Mouse (Mus musculus) ES-E14 (cell line): ENCODE measurements at regions not wholly inside any gene's neighbourhood (a gene's known extent, or its start where the extent isn't known, plus 50 kb on each side); places are given as distances from the start of the nearest gene placed in this dataset.

Experiments used
- CHD2 ChIP-seq: IDR thresholded peaks from 2 replicates; pipeline ENCODE4 v1.6.1; 2014; ENCODE audit warnings: mild to moderate bottlenecking, low read depth, low read length, inconsistent platforms
- HCFC1 ChIP-seq: IDR thresholded peaks from 2 replicates; pipeline ENCODE4 v1.6.1; 2012; ENCODE audit warnings: low read length, inconsistent platforms, borderline replicate concordance; ENCODE audit not compliant: insufficient read depth
- MAFK ChIP-seq: IDR thresholded peaks from 2 replicates; pipeline ENCODE4 v1.6.1; 2014; ENCODE audit warnings: mild to moderate bottlenecking, low read depth, low read length, inconsistent platforms; ENCODE audit not compliant: insufficient read depth
- ZC3H11A ChIP-seq: IDR thresholded peaks from 2 replicates; pipeline ENCODE4 v1.6.1; 2012; ENCODE audit warnings: low read depth, mild to moderate bottlenecking, inconsistent platforms, low read length, borderline replicate concordance
- ZNF384 ChIP-seq: IDR thresholded peaks from 2 replicates; pipeline ENCODE4 v1.6.1; 2012; ENCODE audit warnings: low read depth, low read length, inconsistent platforms

- TF ChIP-seq MAFK (no peak), HCFC1 (no peak), ZNF384 (no peak), CHD2 (no peak), ZC3H11A (no peak)
Observed at GRCm38 (mm10) chr12:12625788-12626187, 315.9 kb downstream of the Mycn start.
